ENCODE assay signal across 27 mouse cellular contexts in the genomic region with DNA sequence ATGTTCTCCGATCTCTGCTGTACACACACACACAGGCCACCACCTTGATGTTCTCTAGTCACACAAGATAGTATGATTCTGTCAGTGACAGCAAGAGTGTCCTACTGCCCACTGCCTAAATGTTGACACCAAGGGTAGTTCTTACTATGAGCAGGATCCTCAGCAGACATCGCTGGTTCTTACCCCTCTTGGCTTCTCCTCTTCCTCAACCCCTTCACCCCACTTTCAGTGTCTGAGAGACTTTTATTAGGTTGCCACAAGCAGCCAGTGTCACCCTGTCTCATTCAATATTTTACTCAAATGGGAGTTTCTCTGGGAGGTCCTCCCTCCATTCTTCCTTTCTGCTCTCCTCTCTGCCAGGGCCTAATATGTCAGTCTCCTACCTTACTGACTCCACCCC. TPM values are rescaled to one million over a fixed set of nuclear protein-coding genes. Genes with fewer than 3 reads are reported as not detected.
"Had no signal": no experiment of that assay in that cellular context is flagged by ENCODE, and none has a peak within 500 bp of the region (broad histone marks: within the 10 kb centered on the region; RNA-seq: fewer than 3 reads in every experiment).

No protein-coding gene starts in this region.

- H3K9me3 ChIP-seq: heart, embryonic 12.5 days; hindbrain, embryonic 13.5 days; hindbrain, embryonic 15.5 days; intestine, embryonic 15.5 days; kidney, embryonic 15.5 days; limb, embryonic 13.5 days; limb, embryonic 15.5 days; liver, embryonic 13.5 days had no signal

- ATAC-seq: inflammation-experienced regulatory T-cells, adult 6 months; intestine, embryonic 15.5 days; intestine, postnatal 0 days had no signal

- H3K9ac ChIP-seq: heart, embryonic 12.5 days; hindbrain, embryonic 13.5 days; hindbrain, embryonic 15.5 days; intestine, embryonic 15.5 days; kidney, embryonic 15.5 days; limb, embryonic 13.5 days; limb, embryonic 15.5 days; liver, embryonic 13.5 days had no signal

- H3K27me3 ChIP-seq: heart, embryonic 12.5 days; hindbrain, embryonic 15.5 days; intestine, embryonic 15.5 days; kidney, embryonic 15.5 days; limb, embryonic 13.5 days; limb, embryonic 15.5 days; liver, embryonic 13.5 days had no signal

- H3K4me3 ChIP-seq: gastrocnemius, adult 2 months; heart, adult 2 months; heart, embryonic 12.5 days; hindbrain, embryonic 13.5 days; hindbrain, embryonic 15.5 days; intestine, embryonic 15.5 days; kidney, embryonic 15.5 days; limb, embryonic 13.5 days; limb, embryonic 15.5 days; liver, embryonic 13.5 days had no signal

- DNase-seq: gastrocnemius, adult 2 months; gastrocnemius, postnatal 10 days; gastrocnemius, postnatal 25 days; heart, adult 2 months; heart, postnatal 10 days; heart, postnatal 4 days; kidney, adult 18-20 months; kidney, adult 9 months; kidney, postnatal 14 days; kidney, postnatal 36 days; layer of hippocampus, adult 9-11 months; layer of hippocampus, postnatal 36 days; left cerebral cortex, postnatal 4 days; liver, embryonic 13.5 days had no signal

- H3K27ac ChIP-seq: gastrocnemius, adult 2 months; heart, adult 2 months; hindbrain, embryonic 13.5 days; hindbrain, embryonic 15.5 days; intestine, embryonic 15.5 days; kidney, embryonic 15.5 days; kidney, postnatal 0 days; limb, embryonic 13.5 days; limb, embryonic 15.5 days; liver, embryonic 13.5 days had no signal

- H3K36me3 ChIP-seq: heart, embryonic 12.5 days; hindbrain, embryonic 13.5 days; hindbrain, embryonic 15.5 days; intestine, embryonic 15.5 days; kidney, embryonic 15.5 days; limb, embryonic 13.5 days; limb, embryonic 15.5 days; liver, embryonic 13.5 days had no signal

- H3K4me1 ChIP-seq: intestine, embryonic 15.5 days; kidney, embryonic 15.5 days; limb, embryonic 15.5 days; liver, embryonic 13.5 days had no signal

- H3K4me2 ChIP-seq: heart, embryonic 12.5 days; hindbrain, embryonic 13.5 days; hindbrain, embryonic 15.5 days; intestine, embryonic 15.5 days; kidney, embryonic 15.5 days; limb, embryonic 13.5 days; limb, embryonic 15.5 days; liver, embryonic 13.5 days had no signal

RNA-seq across cellular contexts. Expression of a gene that starts 10.6 kb away (rescaled TPM):
- polyA plus RNA-seq: frontal cortex, adult 2 months; heart, adult 2 months; inflammation-experienced regulatory T-cells, adult 6 months; intestine, postnatal 0 days; kidney, postnatal 0 days; large intestine, adult 2 months; liver, adult 2 months; liver, embryonic 13.5 days had no signal
